Mouse (Mus musculus): ENCODE data around the gene Kif5a.

Kif5a gene

DNA sequence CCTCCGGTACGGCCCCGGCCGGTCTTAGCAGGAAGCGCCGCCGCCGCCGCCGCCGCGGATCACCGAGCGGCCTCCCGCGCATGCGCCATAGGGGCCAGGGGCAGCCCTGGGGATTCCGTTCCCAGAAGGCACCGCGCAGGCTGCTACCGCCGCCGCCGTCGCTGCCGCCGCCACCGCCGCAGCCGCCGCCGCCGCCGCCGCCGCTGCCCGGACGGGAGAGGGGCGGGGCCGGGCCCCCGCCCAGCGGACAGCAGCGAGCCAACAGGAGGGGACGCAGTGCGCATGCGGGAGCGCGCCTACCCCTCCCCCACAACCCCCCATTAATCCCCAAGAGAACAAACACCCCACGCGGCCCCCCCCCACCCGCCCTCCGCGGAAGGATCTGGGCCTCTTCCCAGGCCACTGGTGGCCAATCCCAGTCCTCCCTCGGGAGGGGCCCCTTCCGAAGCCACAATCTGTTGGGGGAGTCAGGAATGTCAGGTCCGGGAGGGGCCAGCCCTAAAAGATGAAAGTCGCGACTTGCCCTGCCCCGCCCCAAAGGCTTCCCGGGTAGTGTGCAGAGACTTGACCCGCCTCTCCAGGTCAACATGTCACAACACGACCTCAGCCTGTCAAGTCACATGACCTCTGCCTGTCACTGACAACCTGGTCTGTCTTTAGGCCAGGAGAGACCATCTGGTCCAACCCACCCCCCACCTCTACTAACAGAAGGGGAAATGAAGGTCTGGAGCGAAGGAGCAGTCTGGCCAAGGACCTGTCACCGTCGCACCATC lies 25.8 kb upstream of the Kif5a start, which contains the start of gene Mbd6:
TSS of gene Mbd6 (minus strand) at position 219 of the 773 bp plus-strand sequence.
- DNase-seq, result peak; percentile 92

DNA sequence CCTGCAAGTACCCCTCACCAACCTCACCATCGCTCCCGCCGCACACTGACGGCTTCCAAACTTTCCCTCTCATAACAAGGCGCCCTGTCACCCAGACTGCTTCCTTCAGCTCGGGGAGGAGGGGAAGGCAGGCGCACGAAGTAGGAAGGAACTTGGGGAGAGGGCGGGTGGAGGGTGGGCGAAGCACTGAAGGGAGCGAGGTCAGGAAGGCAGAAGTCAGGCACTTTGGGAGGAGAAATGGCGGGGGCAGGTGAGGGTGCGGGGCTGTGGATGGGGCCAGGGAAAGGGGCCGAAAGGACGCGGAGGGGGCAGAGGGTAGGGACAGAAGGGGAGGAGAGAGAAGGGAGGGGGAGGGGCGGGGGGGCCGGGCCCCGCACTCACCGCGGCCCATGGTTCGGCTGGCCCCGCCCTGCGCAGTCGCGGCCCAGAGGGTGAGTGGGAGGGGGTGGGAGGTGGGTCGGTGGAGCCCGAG lies 25.2 kb upstream of the Kif5a start:
- no peak for DNase-seq

DNA sequence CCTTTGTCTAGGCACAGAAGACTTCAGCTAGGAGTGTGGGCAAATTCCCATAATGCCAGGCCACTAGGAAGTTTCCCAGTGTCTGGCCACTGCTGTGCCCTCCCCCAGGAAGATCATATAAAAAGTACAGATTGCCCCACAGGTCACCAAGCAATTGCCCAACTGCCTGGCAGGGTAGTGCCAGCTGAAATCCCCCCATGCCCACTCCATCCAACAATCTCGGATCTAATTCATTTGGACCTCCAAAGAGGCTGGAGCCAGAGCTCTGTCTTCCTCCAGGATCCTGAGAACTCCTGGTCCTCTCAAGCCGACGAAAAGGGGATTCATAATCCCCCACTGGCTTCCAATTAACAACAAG lies 24.8 kb upstream of the Kif5a start:
- no peak for DNase-seq

DNA sequence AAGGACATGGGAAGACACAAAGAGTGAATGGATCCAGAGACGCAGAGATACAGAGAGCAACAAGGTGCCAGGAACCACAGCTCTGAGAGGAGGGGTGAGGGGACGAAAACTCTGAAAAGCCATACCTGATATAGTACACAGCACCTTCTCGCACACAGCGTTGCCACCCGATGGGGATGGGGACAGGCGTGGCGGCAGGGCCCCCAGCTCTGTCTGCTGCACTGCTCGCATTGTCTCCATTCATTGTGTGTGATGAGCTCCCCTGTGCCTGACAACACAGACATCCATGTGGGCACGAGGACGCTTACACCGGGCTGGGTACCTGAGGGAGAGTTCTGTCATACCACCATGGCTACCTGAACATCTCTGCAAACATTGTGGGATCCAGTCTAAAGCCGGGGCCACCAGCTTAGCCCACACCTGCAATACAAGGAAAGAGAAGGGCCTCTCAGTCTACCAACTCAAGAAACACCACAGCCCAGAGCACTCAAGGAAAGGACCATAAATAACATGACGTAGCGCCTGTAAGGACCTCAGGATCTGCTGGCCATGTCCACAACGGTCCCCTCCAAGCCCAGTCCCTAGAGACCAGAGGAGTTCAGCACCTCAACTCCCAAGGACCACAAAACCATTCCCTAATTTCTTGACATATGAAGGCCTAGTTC lies 24.3 kb upstream of the Kif5a start:
- no peak for DNase-seq

DNA sequence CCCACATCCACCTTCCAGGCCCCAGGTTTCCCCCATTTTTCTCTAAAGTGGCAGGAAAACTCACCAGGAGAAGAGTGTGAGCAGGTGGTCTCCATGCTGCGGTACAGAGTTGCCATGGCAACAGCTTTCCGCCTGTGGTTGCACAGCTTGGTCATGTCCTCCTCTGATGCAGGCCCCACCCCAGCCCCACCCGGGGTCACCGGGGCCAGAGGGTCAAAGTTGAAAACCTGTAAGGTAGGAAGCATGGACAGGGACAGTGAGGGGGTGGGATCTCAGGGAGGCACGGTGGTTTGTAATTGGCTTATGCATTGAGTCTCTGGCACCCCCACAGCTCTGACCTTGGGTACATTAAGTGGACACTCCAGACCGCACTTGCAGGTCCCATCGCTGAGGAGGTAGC lies 23.6 kb upstream of the Kif5a start:
- DNase-seq, result no peak

DNA sequence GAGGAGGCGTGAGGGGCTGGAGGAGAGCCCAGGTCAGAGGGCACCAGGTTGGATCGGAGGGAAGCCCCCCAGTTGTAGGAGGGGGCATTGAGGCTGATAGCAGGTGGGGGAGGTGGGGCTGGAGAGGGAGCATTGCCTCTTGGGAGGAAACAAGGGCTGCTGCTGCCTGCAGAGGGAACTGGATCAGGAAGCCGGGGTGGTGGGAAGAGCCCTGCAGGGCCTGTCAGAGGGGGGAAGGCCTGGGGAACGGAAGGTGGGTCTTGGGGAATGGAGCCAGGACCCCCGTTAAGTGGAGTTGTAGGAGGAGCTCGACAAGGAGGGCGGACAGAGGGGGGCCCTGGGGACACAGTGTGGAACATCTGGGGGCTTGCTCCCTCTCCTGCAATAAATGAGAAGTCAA lies 23.0 kb upstream of the Kif5a start:
- no peak for DNase-seq

DNA sequence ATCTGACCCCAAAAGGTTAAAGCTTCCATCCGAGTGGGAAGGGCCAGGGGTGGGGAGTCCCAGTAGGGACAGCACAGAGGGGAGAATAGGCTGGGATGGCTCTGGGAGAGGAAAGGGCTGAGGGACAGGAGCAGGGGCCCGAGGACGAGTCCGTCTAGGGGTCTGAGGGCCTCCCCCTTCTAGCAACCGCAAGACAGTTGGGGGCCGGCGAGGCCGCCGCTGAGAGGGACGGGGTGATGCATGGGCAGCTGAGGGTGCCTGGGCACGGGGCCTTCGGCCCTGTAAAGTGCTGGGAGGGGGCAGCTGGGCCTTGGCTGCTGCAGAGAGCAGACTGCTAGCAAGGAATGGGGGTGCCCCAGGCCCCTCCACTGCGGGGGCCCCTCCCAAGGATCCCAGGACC lies 22.5 kb upstream of the Kif5a start:
- no peak for DNase-seq

DNA sequence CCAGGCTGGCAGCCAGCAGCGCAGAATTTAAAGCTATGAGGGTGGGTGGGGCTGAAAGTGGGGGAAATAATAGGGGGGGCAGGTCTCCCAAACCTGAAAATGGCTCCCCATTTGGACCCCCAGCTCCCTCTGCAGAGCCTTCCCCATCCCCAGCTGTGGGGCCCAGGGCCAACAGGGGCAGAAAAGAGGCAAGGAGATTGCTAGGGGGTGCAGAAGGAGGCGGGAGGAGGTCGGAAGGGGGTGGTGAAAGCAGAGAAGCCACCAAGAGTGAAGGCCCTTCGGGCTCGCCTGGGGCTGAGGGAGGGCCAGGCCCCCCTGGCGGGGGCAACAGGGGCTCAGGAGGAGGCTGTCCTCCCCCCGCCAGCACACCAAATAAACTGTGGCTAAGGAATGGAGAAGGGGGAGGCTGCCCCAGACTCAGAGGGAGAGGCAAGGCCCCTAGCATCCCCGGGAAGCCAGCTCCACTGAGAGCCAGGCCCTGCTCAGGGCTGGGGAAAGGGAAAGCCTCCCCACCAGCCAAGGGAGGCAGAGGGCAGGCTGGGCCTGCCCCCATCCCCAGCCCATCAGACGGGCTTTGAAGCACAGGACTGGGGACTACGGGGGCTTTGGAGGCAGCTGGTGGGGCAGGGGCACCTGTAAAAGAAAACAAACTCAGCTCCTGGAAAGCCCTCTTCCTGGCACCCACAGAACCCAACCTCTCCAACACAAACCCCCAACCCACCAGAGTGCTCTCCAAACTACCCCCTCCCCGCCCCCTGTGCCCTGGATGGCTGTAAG lies 21.8 kb upstream of the Kif5a start:
- no peak for DNase-seq

DNA sequence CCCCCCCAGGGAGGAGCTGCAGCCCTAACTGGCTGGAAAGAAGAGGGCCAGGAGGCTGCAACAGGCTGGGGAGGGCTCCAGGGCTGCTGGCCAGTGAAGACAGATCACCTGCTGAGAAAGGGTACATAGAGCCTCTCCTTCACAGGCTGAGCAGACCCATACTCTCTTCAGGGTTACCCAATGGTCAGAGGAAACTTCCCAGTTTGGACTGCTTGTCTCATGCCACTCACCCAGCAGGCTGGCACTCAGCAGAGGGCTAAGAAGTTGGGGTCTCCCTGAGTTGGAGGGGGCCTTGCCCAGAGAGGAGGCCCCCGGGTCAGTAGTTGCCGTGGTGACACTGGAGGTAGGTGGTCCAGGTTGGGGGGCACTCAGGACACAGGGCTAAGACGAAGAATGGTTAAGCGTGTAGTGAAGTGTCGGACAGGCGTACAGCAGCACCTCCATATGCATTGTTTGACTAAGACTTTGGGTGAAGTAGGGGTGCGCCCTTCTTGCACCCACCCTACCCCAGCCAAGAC lies 21.0 kb upstream of the Kif5a start:
- no peak for DNase-seq

DNA sequence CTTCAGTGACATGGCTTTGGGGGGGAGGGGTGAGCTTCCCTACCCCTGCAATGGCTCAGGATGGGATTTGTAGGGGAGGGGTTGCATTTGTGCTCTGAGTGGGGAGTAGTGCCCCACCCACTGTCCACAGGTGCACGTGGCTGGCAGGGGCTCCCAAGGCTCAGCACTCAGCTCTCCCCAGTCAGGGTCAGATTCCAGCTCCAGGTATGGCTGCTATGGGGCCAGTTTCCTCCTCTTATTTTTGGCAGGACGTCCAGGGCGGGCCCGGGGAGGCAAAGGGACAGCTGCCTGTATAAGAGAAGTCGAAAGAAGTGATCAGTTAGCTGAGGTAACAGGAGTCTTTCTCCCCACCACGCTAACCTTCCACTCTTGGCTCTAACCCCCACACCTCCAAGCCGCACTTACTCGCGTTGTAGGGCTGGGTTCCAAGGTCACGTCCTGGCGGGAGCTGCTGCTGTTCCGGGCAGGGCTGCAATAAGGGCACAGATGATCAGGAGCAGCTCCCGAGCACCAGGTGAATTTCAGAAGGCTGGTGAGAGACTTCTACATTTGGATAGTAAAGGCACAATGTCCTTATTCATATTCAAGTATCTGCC lies 19.6 kb upstream of the Kif5a start:
- DNase-seq, result no peak

DNA sequence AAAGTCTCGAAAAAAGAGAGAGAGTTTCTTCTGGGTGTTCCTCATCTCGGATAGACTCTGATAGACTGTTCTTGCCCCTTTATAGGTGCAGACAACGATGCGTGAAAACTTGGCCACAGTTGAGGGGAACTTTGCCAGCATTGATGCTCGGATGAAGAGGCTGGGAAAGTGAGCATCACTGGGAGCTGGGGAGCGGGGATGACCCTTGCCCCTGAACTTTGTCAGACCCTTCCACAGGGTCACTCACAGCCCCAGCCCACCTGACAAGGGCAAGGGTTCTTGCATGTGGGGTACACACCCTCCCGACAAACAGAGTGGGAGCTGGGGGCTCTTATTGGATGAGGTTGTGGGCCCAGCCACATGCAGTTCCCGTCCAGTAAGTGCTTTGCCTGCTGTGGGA lies 18.2 kb upstream of the Kif5a start:
- DNase-seq, result no peak

DNA sequence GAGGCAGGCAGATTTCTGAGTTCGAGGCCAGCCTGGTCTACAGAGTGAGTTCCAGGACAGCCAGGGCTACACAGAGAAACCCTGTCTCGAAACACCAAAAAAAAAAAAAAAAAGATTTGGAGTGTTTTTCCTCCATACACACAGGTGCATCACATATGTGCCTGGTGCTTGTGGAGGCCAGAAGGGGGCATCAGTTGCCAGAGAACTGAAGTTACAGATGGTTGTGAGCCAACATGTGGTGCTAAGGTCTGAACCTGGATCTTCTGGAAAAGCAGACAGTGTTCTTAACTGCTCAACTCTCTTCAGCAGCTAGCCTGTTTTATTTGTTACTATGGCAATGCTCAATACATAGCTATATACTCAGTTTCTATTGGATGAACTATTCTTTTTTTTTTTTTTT lies 16.6 kb upstream of the Kif5a start:
- DNase-seq, result no peak

DNA sequence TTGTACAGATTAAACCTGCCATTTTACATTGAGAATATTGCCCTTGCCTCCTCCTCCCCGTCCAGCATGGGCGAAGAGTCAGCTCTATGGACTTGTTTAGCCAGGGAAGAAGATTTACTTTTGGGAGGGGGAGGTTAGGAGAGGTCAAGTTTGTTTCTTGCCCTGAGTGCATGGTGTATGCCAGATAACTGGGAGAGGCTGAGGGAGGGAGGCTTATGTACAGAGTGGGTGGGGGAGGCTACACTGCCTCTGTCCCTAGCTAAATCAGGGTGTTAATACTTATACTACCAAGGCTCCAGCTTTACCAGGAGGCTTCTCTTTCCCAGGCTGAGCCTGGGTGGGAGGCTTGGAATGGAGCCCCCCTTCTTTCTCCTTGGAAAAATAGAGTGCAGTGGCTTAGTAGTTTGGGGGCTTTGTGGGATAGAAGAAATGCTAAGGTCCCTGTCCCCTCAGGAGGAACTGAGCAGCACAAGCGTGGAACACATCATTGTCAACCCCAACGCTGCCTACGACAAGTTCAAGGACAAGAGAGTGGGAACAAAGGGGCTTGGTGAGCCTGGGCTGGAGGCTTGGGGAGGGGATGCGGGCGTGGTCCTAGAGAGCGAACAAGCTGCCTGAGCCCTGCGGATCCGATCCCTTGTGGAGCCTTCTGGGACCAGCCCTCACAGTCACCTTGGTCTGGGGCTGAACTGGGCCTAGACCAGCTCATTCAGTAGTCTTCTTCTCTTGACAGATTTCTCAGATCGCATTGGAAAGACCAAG lies 11.3 kb upstream of the Kif5a start:
- no peak for DNase-seq

DNA sequence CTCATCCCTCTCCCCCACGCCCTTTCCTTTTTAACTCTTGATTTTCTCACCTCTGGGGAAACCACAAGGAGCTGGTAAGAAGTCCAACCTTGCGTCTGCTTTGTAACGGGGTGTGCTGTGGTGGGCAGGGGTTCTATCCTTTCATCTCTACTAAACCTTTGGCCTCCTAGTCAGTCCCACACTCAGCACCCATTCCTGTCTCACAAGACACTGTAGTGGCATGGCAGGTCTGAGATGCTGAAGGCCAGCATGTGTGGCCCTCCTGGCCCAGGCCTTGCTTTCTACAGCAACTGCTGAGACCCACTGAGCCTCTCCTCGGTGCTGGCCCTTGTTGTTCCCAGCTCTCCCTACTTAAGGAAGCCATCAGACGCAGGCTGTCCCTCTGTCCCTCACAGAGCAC lies 9.2 kb upstream of the Kif5a start:
- no peak for DNase-seq

DNA sequence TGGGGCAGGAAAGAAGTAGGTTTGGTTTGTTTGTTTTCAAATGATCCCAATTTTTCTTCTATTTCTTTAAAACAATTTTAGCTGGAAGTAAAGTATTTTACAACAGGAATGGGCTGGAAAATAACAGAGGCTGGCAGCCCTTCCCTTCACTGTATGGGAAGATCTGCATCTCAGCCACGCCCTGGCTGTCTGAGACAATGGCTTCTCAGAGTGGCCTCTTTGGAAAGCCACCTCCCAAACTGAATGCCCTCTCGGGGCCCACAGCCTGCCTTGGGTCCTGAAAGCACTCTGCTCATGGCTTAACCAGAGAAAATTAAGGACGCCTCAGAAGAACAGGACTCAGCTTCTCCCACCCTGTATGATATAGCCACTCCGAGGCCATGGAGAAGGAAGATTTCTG lies 6.7 kb upstream of the Kif5a start:
- no peak for DNase-seq

DNA sequence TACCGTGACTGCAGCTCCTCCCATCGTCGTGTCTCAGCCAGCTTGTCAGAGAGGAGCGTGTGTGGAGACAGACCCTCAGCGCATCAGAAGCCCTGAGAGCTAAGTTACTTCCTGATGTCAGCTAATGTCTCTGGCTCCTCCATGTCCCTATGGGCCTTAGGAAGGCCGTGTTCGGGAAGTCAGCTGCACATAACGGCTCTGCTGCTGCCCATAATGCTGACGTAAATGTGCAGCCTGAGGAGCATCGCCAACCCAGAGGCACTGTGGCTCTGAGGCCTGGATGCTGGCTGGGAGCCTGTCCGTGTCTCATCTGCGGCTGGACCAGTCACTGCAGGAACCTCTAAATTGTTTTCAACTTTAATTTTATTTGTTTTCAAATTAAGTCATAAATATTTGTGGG lies 5.9 kb upstream of the Kif5a start:
- no peak for DNase-seq

DNA sequence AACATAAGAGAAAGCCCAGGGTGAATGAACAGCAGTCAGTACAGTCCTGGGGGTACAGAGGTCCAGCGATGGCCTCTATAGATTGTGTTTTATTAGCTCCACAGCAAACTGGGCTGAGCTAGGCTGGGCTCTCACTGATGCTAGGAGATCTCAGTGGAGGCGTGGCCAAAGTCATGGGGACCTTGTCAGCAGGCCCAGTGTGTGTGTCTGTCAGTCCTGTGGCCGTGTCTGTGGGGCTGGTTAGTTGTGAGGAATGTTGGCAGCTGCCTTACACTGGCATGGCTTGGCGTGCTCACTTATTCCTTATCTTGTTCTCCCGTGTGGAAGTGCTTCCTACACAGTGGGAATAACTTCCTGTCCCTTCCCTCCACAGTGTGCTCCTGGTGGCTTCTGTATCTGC lies 5.3 kb upstream of the Kif5a start:
- DNase-seq, result no peak

DNA sequence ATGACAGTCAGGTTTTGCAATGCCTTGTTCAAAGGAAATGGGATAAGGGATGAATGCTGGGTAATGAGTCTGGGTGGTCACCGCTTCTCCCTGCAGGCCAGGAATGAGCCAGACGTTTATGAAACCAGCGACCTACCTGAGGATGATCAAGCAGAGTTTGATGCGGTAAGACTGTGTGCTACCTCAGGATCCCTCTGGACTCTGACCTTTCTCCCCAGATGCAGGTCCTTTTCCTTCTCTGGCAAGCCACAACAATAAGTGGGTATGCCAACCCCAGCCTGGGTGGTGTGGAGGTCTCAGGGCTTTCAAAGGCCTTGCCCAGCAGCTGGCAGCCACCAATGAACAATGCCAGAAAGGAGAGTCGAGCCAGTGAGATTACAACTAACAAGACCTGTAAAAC lies 4.2 kb upstream of the Kif5a start:
- no peak for DNase-seq

DNA sequence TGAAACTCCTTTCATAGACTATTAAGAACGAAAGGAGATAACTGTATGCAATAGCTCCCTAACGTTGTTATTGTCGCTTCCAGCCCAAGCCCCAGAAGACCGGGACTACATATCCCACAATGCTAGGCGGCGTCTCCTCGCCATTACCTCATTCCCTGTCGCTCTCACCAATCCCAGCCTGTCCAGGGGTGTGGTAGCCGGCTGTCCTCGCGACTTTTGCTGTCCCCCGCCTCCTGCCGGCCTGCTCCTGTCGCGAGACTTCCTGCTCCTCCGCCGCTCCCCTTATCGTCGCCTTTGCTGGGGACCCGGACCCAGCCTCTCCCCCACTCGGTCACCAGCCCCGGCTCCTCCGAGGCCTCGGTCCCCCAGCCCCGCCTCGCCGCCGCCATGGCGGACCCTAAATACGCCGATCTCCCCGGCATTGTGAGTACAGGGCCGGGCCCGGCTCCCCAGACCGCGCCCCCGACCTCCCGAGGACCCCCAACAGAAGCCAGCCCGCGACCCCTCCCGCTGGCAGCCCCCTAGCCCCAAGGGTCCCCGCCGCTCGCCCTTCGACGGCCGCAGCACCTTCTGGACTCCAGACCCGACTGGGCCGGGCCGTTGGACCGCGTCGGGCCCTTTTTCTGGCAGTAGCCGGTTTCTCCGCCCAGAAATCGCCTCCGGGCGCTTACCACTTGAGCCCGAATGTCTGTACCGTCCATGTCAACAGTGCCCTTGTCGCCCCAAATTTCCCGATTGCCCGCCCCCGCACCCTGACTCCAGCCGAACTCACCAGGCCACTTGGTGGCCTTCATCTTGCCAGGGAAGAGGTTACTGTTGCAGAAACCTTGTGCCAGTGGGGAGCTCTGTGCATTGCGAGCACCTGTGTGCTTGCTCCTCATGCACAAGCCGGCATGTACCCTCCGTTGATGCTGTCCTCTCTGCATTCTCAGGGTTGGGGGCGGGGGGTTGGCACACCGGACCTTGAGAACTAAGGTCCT lies 3.3 kb upstream of the Kif5a start, which contains the start of gene Dctn2:
TSS of gene Dctn2 (plus strand) at position 257 of the 980 bp plus-strand sequence.
- peak; percentile 89 for DNase-seq

DNA sequence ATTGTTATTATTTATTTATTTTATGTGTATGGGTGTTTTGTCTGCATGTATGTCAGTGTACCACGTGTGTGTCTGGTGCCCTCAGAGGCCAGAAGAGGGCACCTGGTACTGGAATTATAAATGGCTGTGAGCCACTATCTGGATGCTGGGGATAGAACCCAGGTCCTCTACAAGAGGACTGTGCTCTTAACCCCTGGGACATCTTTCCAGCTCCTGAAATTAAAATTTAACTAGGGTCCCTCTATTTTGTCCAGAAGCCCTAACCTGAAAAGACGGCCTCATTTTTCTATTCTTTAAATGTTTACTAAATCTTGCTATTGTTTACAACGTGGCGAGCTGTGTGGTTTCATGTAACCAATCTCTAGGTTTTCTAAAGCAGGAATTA lies 2.6 kb upstream of the Kif5a start:
- no peak for DNase-seq

DNA sequence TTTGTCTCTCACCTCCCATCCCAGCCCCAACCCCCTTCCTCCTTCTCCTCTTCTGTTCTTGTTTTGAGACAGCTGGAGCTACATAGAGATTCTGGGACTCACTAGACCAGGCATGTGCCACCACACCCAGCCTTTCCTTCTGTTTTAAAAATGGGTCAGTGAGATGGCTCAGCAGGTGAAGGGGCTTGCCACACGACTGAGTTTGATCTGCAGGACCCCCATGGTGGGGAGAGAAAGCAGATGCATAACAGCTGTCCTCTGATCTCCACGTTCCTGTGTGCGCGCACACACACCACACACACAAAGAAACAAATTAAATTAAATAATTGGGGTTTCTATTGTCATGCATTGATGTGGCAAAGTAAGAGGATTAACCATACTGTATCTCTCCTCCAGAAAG lies 1.8 kb upstream of the Kif5a start:
- DNase-seq, result no peak
